Mouse (Mus musculus) MEL (cell line): Measurements from ENCODE around the gene Acox3. TPM values are rescaled to one million over a fixed set of nuclear protein-coding genes. Genes with fewer than 3 reads are reported as not detected.
"Not testable (repeated sequence)": the region's sequence is repeated elsewhere in the genome, so short reads cannot be mapped to it uniquely, and the experiment has no call there.

ENCODE experiments used
- DNase-seq: peaks from one replicate; pipeline ENCODE4 v3.0.0; 2011; ENCODE audit warnings: low read depth, low spot score
- H3K27ac ChIP-seq: 2 replicates; pipeline ENCODE4 v1.5.1; 2012; ENCODE audit warnings: low read depth, mild to moderate bottlenecking, control low read depth, low read length, moderate library complexity; ENCODE audit not compliant: control insufficient read depth
- H3K27me3 ChIP-seq, 2 experiments: fragments of 150-350 bp in 1 of 2; sonication (generic) in 1 of 2; 2 replicates each; pipeline ENCODE4 v1.6.1; 2012; ENCODE audit warnings: low read length in 2 of 2, mild to moderate bottlenecking in 2 of 2, improper control_type of control experiment in 1 of 2, moderate library complexity in 1 of 2; ENCODE audit not compliant: insufficient read depth in 2 of 2, control insufficient read depth in 1 of 2
- H3K36me3 ChIP-seq, 2 experiments: 2 replicates each; pipeline ENCODE4 v1.6.1; 2012 to 2014; ENCODE audit warnings: low read length in 2 of 2, improper control_type of control experiment in 1 of 2, inconsistent platforms in 1 of 2, mild to moderate bottlenecking in 1 of 2; ENCODE audit not compliant: insufficient read depth in 2 of 2, control insufficient read depth in 1 of 2
- H3K4me1 ChIP-seq, 2 experiments: fragments of 150-350 bp in 1 of 2; sonication (generic) in 1 of 2; 2 replicates each; pipeline ENCODE4 v1.6.1; 2012; ENCODE audit warnings: low read length in 2 of 2, improper control_type of control experiment in 1 of 2, mild to moderate bottlenecking in 1 of 2; ENCODE audit not compliant: insufficient read depth in 2 of 2, control insufficient read depth in 1 of 2
- H3K4me3 ChIP-seq, 2 experiments: fragments of 150-350 bp in 1 of 2; sonication (generic) in 1 of 2; 2 replicates each; pipeline ENCODE4 v1.5.1; 2012; ENCODE audit warnings: low read depth in 2 of 2, low read length in 2 of 2, mild to moderate bottlenecking in 2 of 2, moderate library complexity in 2 of 2, control low read depth in 1 of 2, improper control_type of control experiment in 1 of 2; ENCODE audit not compliant: control insufficient read depth in 1 of 2, insufficient read depth in 1 of 2
- H3K79me2 ChIP-seq: 2 replicates; pipeline ENCODE4 v1.6.1; 2012; ENCODE audit warnings: mild to moderate bottlenecking, low read length, moderate library complexity; ENCODE audit not compliant: control insufficient read depth, poor library complexity, insufficient read depth
- H3K9ac ChIP-seq: 2 replicates; pipeline ENCODE4 v1.6.1; 2012; ENCODE audit warnings: low read depth, mild to moderate bottlenecking, control low read depth, low read length, moderate library complexity; ENCODE audit not compliant: control insufficient read depth, poor library complexity, severe bottlenecking
- H3K9me3 ChIP-seq: fragments of 150-350 bp; sonication (generic); replicated peaks from 2 replicates; pipeline ENCODE4 v1.6.1; 2012; ENCODE audit warnings: mild to moderate bottlenecking, low read length, improper control_type of control experiment, moderate library complexity; ENCODE audit not compliant: insufficient read depth
- BHLHE40 ChIP-seq: IDR thresholded peaks from 2 replicates; pipeline ENCODE4 v1.6.1; 2012; ENCODE audit warnings: low read depth, mild to moderate bottlenecking, inconsistent platforms, low read length, improper control_type of control experiment, borderline replicate concordance
- CHD1 ChIP-seq: IDR thresholded peaks from 2 replicates; pipeline ENCODE4 v1.6.1; 2012; ENCODE audit warnings: low read depth, mild to moderate bottlenecking, inconsistent platforms, low read length, improper control_type of control experiment
- CHD2 ChIP-seq: IDR thresholded peaks from 2 replicates; pipeline ENCODE4 v1.6.1; 2011; ENCODE audit warnings: low read length, improper control_type of control experiment
- ELF1 ChIP-seq: IDR thresholded peaks from 2 replicates; pipeline ENCODE4 v1.6.1; 2014; ENCODE audit warnings: low read depth, mild to moderate bottlenecking, inconsistent platforms, low read length, improper control_type of control experiment, moderate library complexity
- HCFC1 ChIP-seq: IDR thresholded peaks from 2 replicates; pipeline ENCODE4 v1.6.1; 2012; ENCODE audit warnings: low read depth, mild to moderate bottlenecking, inconsistent platforms, low read length, improper control_type of control experiment, moderate library complexity
- MAFK ChIP-seq: IDR thresholded peaks from 2 replicates; pipeline ENCODE4 v1.6.1; 2011; ENCODE audit warnings: low read depth, mild to moderate bottlenecking, low read length, improper control_type of control experiment, borderline replicate concordance
- MAX ChIP-seq: IDR thresholded peaks from 2 replicates; pipeline ENCODE4 v1.6.1; 2011; ENCODE audit warnings: low read length, improper control_type of control experiment
- MAZ ChIP-seq: IDR thresholded peaks from 2 replicates; pipeline ENCODE4 v1.6.1; 2012; ENCODE audit warnings: low read depth, mild to moderate bottlenecking, inconsistent platforms, low read length, improper control_type of control experiment
- MEF2A ChIP-seq: IDR thresholded peaks from 2 replicates; pipeline ENCODE4 v1.6.1; 2014; ENCODE audit warnings: low read depth, mild to moderate bottlenecking, inconsistent platforms, low read length, improper control_type of control experiment; ENCODE audit not compliant: poor library complexity, insufficient replicate concordance, severe bottlenecking; ENCODE audit errors: extremely low read depth
- MXI1 ChIP-seq: IDR thresholded peaks from 2 replicates; pipeline ENCODE4 v1.6.1; 2011; ENCODE audit warnings: mild to moderate bottlenecking, low read depth, low read length, improper control_type of control experiment
- MYB ChIP-seq: IDR thresholded peaks from 2 replicates; pipeline ENCODE4 v1.6.1; 2011; ENCODE audit warnings: mild to moderate bottlenecking, low read depth, low read length, improper control_type of control experiment
- MYC ChIP-seq: IDR thresholded peaks from 2 replicates; pipeline ENCODE4 v1.6.1; 2011; ENCODE audit warnings: low read depth, mild to moderate bottlenecking, low read length, improper control_type of control experiment, moderate library complexity
- NELFE ChIP-seq: IDR thresholded peaks from 2 replicates; pipeline ENCODE4 v1.6.1; 2011; ENCODE audit warnings: low read depth, low read length, improper control_type of control experiment
- POLR2A ChIP-seq, 2 experiments: IDR thresholded peaks; 2 replicates each; pipeline ENCODE4 v1.6.1; 2011 to 2012; ENCODE audit warnings: low read length in 2 of 2, mild to moderate bottlenecking in 2 of 2, control low read depth in 1 of 2, improper control_type of control experiment in 1 of 2, low read depth in 1 of 2, moderate library complexity in 1 of 2; ENCODE audit not compliant: control insufficient read depth in 1 of 2, insufficient read depth in 1 of 2, poor library complexity in 1 of 2
- POLR2AphosphoS2 ChIP-seq: IDR thresholded peaks from 2 replicates; pipeline ENCODE4 v1.6.1; 2011; ENCODE audit warnings: low read length, improper control_type of control experiment
- RAD21 ChIP-seq: IDR thresholded peaks from 2 replicates; pipeline ENCODE4 v1.6.1; 2011; ENCODE audit warnings: mild to moderate bottlenecking, low read depth, low read length, improper control_type of control experiment
- SIN3A ChIP-seq: IDR thresholded peaks from 2 replicates; pipeline ENCODE4 v1.6.1; 2012; ENCODE audit warnings: low read length, improper control_type of control experiment, inconsistent platforms
- SMC3 ChIP-seq: IDR thresholded peaks from 2 replicates; pipeline ENCODE4 v1.6.1; 2011; ENCODE audit warnings: low read depth, low read length, improper control_type of control experiment
- TAL1 ChIP-seq: IDR thresholded peaks from 2 replicates; pipeline ENCODE4 v1.6.1; 2012; ENCODE audit warnings: mild to moderate bottlenecking, inconsistent platforms, low read length, moderate library complexity, mixed read lengths
- TBP ChIP-seq: IDR thresholded peaks from 2 replicates; pipeline ENCODE4 v1.8.0; 2011; ENCODE audit warnings: low read depth, low read length, improper control_type of control experiment
- USF1 ChIP-seq: IDR thresholded peaks from 2 replicates; pipeline ENCODE4 v1.6.1; 2014; ENCODE audit warnings: low read depth, mild to moderate bottlenecking, inconsistent platforms, low read length, improper control_type of control experiment, moderate library complexity
- USF2 ChIP-seq, 2 experiments: IDR thresholded peaks; 2 replicates each; pipeline ENCODE4 v1.6.1; 2011 to 2012; ENCODE audit warnings: improper control_type of control experiment in 2 of 2, low read length in 2 of 2, borderline replicate concordance in 1 of 2, inconsistent platforms in 1 of 2, low read depth in 1 of 2, mild to moderate bottlenecking in 1 of 2; ENCODE audit not compliant: insufficient read depth in 1 of 2
- ZC3H11A ChIP-seq: IDR thresholded peaks from 2 replicates; pipeline ENCODE4 v1.6.1; 2012; ENCODE audit warnings: low read depth, mild to moderate bottlenecking, inconsistent platforms, low read length, improper control_type of control experiment
- ZKSCAN1 ChIP-seq: IDR thresholded peaks from 2 replicates; pipeline ENCODE4 v1.6.1; 2012; ENCODE audit warnings: low read depth, mild to moderate bottlenecking, inconsistent platforms, low read length, improper control_type of control experiment, moderate library complexity
- ZNF384 ChIP-seq: IDR thresholded peaks from 2 replicates; pipeline ENCODE4 v1.6.1; 2012; ENCODE audit warnings: low read depth, mild to moderate bottlenecking, inconsistent platforms, low read length, improper control_type of control experiment
- polyA plus RNA-seq, 2 experiments: library from polyadenylated mRNA; stranded (reverse) in 1 of 2; unstranded in 1 of 2; fragments of >175 nt in 1 of 2; fragments of >200 nt in 1 of 2; gene quantifications; 2 replicates each; pipeline versions ENCODE4 v1.2.1 to v1.2.4; 2012; ENCODE audit warnings: low replicate concordance in 2 of 2, low read depth in 1 of 2; ENCODE audit not compliant: insufficient read length in 2 of 2, insufficient read depth in 1 of 2, missing spikeins in 1 of 2
- total RNA-seq: library from RNA; depleted of rRNA; stranded (reverse); fragments of 300-350 nt; gene quantifications from 2 replicates; pipeline ENCODE4 v1.2.3, GENCODE M21; 2012

Acox3 gene
- total and polyA plus RNA-seq, 3 experiments, result 6.5 to 11.4 TPM; not detected in 1

- TF ChIP-seq MAFK (no peak), HCFC1 (no peak), ZKSCAN1 (no peak), BHLHE40 (no peak), MAZ (no peak; the same call in 1 of the 2 replicates), CHD1 (0 out of 2 replicates have a peak, but pooled peaks have one; percentile 80), MXI1 (no peak; the same call in 1 of the 2 replicates), ZNF384 (peak; percentile 34; the same call in 1 of the 2 replicates), NELFE (peak; percentile 7; the same call in 1 of the 2 replicates), ELF1 (0 out of 2 replicates have a peak, but pooled peaks have one; percentile 44), USF2 (IDR thresholded peaks at IDR 0.05; ENCODE audit: borderline replicate concordance in 1 of 2, insufficient read depth in 1 of 2, low read depth in 1 of 2, low read length in 2 of 2) (0 out of 4 replicates have a peak, but pooled peaks of 1 of the 2 experiments have one; percentile 21), MAX (peak; percentile 54), POLR2A (IDR thresholded peaks at IDR 0.05; ENCODE audit: control insufficient read depth in 1 of 2, insufficient read depth in 1 of 2, low read depth in 1 of 2, low read length in 2 of 2, poor library complexity in 1 of 2) (no peak), POLR2AphosphoS2 (no peak), USF1 (0 out of 2 replicates have a peak, but pooled peaks have one; percentile 56), MEF2A (no peak), TBP (no peak), CHD2 (no peak), TAL1 (no peak), SIN3A (no peak), SMC3 (no peak), MYB (no peak), RAD21 (no peak), MYC (no peak), ZC3H11A (no peak)
- TF ChIP-seq, all 39 proteins: peak for 14
These were observed 462 bp downstream of the Acox3 start (continued) for GRCm38 (mm10) chr5:35583221-35583783.

GRCm38 (mm10) chr5:35584259-35584658 lies 1.4 kb downstream of the Acox3 start:
- peak; percentile 44 for DNase-seq

More at GRCm38 (mm10) chr5:35584259-35584658, 1.4 kb downstream of the Acox3 start:
- not testable (repeated sequence) for H3K9me3 ChIP-seq, H3K27me3 ChIP-seq
- TF ChIP-seq ZNF384, result peak; percentile 90
- TF ChIP-seq, all 39 proteins: peak for 1; not testable (repeated sequence) for 38
- H3K79me2 ChIP-seq, H3K9ac ChIP-seq, H3K27ac ChIP-seq: not testable (repeated sequence)
- peak overlapping the region in 1 of 2 experiments; percentile 87; a peak in 1 of 4 replicates for H3K4me3 ChIP-seq
- peaks cover 0 to 12% of the 10 kb centered on the region in 2 experiments; a peak in 2 of 4 replicates for H3K36me3 ChIP-seq
- peaks cover 3 to 23% of the 10 kb centered on the region in 2 experiments; a peak in 3 of 4 replicates for H3K4me1 ChIP-seq
